Mouse (Mus musculus): ENCODE measurements at regions not wholly inside any gene's neighbourhood (a gene's known extent, or its start where the extent isn't known, plus 50 kb on each side); places are given as distances from the start of the nearest gene placed in this dataset.
A peak's percentile ranks its signal among the peaks of the same experiment; 100 is the strongest.

DNA sequence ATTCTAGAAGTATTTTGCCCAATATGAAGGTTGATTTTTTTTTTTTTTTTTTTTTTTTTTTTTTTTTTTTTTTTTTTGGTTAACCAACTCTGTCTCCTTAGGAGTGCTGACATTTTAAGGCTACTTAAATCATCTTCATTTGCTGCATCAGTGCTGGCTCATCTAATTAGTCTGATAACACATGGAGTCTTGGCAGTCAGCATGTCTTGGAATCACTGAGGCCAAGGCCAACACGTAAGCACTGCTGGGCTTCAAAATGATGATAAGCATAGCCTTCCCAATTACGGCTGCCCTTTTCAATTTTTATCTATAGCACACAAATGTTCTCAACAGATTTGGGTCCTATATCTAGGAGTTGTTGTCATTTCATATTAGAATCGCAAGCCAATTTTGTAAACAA, 121.5 kb upstream of the Bche start:
- ATAC-seq (no peak), DNase-seq (ENCODE audit: low spot score) (peak; percentile 43)
- Histone ChIP-seq H3K27me3 (ENCODE audit: insufficient read depth, low read length) (no peaks in the 10 kb centered on the region), H3K9ac (replicated peaks; ENCODE audit: low read length) (no peak overlapping the region), H3K4me2 (ENCODE audit: low read depth, low read length) (no peak overlapping the region), H3K4me3 (ENCODE audit: low read length) (no peak overlapping the region), H3K4me1 (ENCODE audit: insufficient read depth, low read length) (no peaks in the 10 kb centered on the region), H3K9me3 (ENCODE audit: low read length) (no peaks in the 10 kb centered on the region), H3K27ac (no peak overlapping the region), H3K36me3 (ENCODE audit: insufficient read depth, low read length) (no peaks in the 10 kb centered on the region)
- 81% methylated on average over 3 of the region's 3 CpGs for WGBS
- TF ChIP-seq CTCF (IDR thresholded peaks at IDR 0.05; ENCODE audit: low read depth) = no peak
